Mouse (Mus musculus) erythroid progenitor cell, adult 5-6 weeks (primary cell): ENCODE data around the gene Abhd14b. TPM values are rescaled to one million over a fixed set of nuclear protein-coding genes. Genes with fewer than 3 reads are reported as not detected.
"Not testable (repeated sequence)": the region's sequence is repeated elsewhere in the genome, so short reads cannot be mapped to it uniquely, and the experiment has no call there.

Source experiments
- ATAC-seq: replicated peaks from 2 replicates; pipeline ENCODE4 v1.8.0; 2016; ENCODE audit warnings: moderate number of reproducible peaks, mild to moderate bottlenecking, moderate TSS enrichment, inconsistent platforms; ENCODE audit not compliant: poor library complexity, low FRiP score, severe bottlenecking
- total RNA-seq, 2 experiments: library from RNA; stranded (forward) in 1 of 2; stranded (reverse) in 1 of 2; fragments of 150-400 nt in 1 of 2; fragments of 186-747, 209-891 nt in 1 of 2; gene quantifications; 2 replicates each; pipeline versions ENCODE4 v1.2.3 to v1.2.4; 2015 to 2017; ENCODE audit warnings: low replicate concordance in 2 of 2

Gene Abhd14b
- total RNA-seq, 2 experiments from 2014 or later: 0.91 to 1.3 TPM

GRCm38 (mm10) chr9:106472321-106472720 is 25.1 kb downstream of the Abhd14b start:
- ATAC-seq: no peak

GRCm38 (mm10) chr9:106473081-106473752 is 26.0 kb downstream of the Abhd14b start:
- no peak for ATAC-seq

GRCm38 (mm10) chr9:106473753-106474105 is 26.5 kb downstream of the Abhd14b start:
- no peak for ATAC-seq

- ATAC-seq: no peak
Observed at GRCm38 (mm10) chr9:106474456-106474855, 27.2 kb downstream of the Abhd14b start.

GRCm38 (mm10) chr9:106475046-106475445 is 27.8 kb downstream of the Abhd14b start:
- ATAC-seq: no peak

GRCm38 (mm10) chr9:106475663-106476001 is 28.4 kb downstream of the Abhd14b start, which contains the start of gene Rrp9:
Rrp9 (plus strand) TSS chr9:106475963.
- ATAC-seq: no peak

- no peak for ATAC-seq
Observed at GRCm38 (mm10) chr9:106476002-106476923, 29.0 kb downstream of the Abhd14b start.

- peak; percentile 95 for ATAC-seq
Observed at GRCm38 (mm10) chr9:106476924-106477484, 29.7 kb downstream of the Abhd14b start, which contains the start of gene Parp3. Parp3 (minus strand) TSS chr9:106476949.

- ATAC-seq: no peak
Observed at GRCm38 (mm10) chr9:106477649-106478048, 30.4 kb downstream of the Abhd14b start.

- no peak for ATAC-seq
Observed at GRCm38 (mm10) chr9:106478101-106478500, 30.8 kb downstream of the Abhd14b start.

- ATAC-seq: no peak
Observed at GRCm38 (mm10) chr9:106480541-106480940, 33.3 kb downstream of the Abhd14b start.

GRCm38 (mm10) chr9:106481075-106481474 is 33.8 kb downstream of the Abhd14b start:
- ATAC-seq: no peak

GRCm38 (mm10) chr9:106481676-106482075 is 34.4 kb downstream of the Abhd14b start:
- ATAC-seq: no peak

- no peak for ATAC-seq
Observed at GRCm38 (mm10) chr9:106482578-106483115, 35.4 kb downstream of the Abhd14b start.

GRCm38 (mm10) chr9:106483136-106483535 is 35.9 kb downstream of the Abhd14b start:
- ATAC-seq: no peak

GRCm38 (mm10) chr9:106483606-106484005 is 36.3 kb downstream of the Abhd14b start:
- no peak for ATAC-seq

GRCm38 (mm10) chr9:106485076-106485475 is 37.8 kb downstream of the Abhd14b start:
- no peak for ATAC-seq

GRCm38 (mm10) chr9:106487602-106488001 is 40.3 kb downstream of the Abhd14b start:
- ATAC-seq: not testable (repeated sequence)

- ATAC-seq: no peak
Observed at GRCm38 (mm10) chr9:106499667-106500066, 52.4 kb downstream of the Abhd14b start, which contains the start of gene Iqcf1. Iqcf1 (plus strand) TSS chr9:106499967.

- ATAC-seq: no peak
Observed at GRCm38 (mm10) chr9:106501846-106502245, 54.6 kb downstream of the Abhd14b start.
